Mouse (Mus musculus) liver, embryonic 14.5 days (tissue): ENCODE results near the gene Vps51. TPM values are rescaled to one million over a fixed set of nuclear protein-coding genes. Genes with fewer than 3 reads are reported as not detected.
A peak's percentile ranks its signal among the peaks of the same experiment; 100 is the strongest.

Source experiments
- ATAC-seq: fragments of 200-750 bp; cut with Nextera tagmentation; 2 replicates; pipeline ENCODE4 v1.8.0; 2017; ENCODE audit warnings: moderate number of reproducible peaks, mild to moderate bottlenecking, moderate library complexity; ENCODE audit not compliant: insufficient read depth
- DNase-seq, 3 experiments: peaks; one replicate each; pipeline ENCODE4 v3.0.0-alpha.2; 2012 to 2013; ENCODE audit warnings: low read depth in 3 of 3, low spot score in 3 of 3
- H3K27ac ChIP-seq: fragments of 300-500 bp; sonication (generic); 2 replicates; pipeline ENCODE4 v1.5.1; 2014; ENCODE audit warnings: moderate library complexity, mild to moderate bottlenecking, control low read depth, inconsistent platforms
- H3K27me3 ChIP-seq: fragments of 300-500 bp; sonication (generic); 2 replicates; pipeline ENCODE4 v1.6.1; 2014; ENCODE audit warnings: mild to moderate bottlenecking, low read length, moderate library complexity; ENCODE audit not compliant: control insufficient read depth, insufficient read depth
- H3K36me3 ChIP-seq: fragments of 300-500 bp; sonication (generic); replicated peaks from 2 replicates; pipeline ENCODE4 v1.6.1; 2014; ENCODE audit warnings: low read depth; ENCODE audit not compliant: control insufficient read depth, insufficient read depth
- H3K4me1 ChIP-seq, 2 experiments: fragments of 200-500 bp in 1 of 2; fragments of 300-500 bp in 1 of 2; sonication (generic) in 1 of 2; replicated peaks; 2 replicates each; pipeline ENCODE4 v1.6.1; 2012 to 2014; ENCODE audit warnings: antibody characterized with exemption in 1 of 2, inconsistent platforms in 1 of 2, low read length in 1 of 2; ENCODE audit not compliant: control insufficient read depth in 2 of 2, insufficient read depth in 2 of 2
- H3K4me2 ChIP-seq: fragments of 300-500 bp; sonication (generic); 2 replicates; pipeline ENCODE4 v1.6.1; 2014; ENCODE audit warnings: low read depth, mild to moderate bottlenecking, control low read depth, moderate library complexity
- H3K4me3 ChIP-seq, 2 experiments: fragments of 200-500 bp in 1 of 2; fragments of 300-500 bp in 1 of 2; sonication (generic) in 1 of 2; 2 replicates each; pipeline ENCODE4 v1.5.1; 2012 to 2014; ENCODE audit warnings: low read depth in 2 of 2, low read length in 2 of 2, mild to moderate bottlenecking in 2 of 2, control low read depth in 1 of 2, inconsistent platforms in 1 of 2, moderate library complexity in 1 of 2; ENCODE audit not compliant: insufficient read depth in 1 of 2
- H3K9ac ChIP-seq: fragments of 300-500 bp; sonication (generic); replicated peaks from 2 replicates; pipeline ENCODE4 v1.6.1; 2014; ENCODE audit warnings: mild to moderate bottlenecking, control low read depth, moderate library complexity
- H3K9me3 ChIP-seq: fragments of 300-500 bp; sonication (generic); 2 replicates; pipeline ENCODE4 v1.6.1; 2016; ENCODE audit warnings: low read length, mixed read lengths; ENCODE audit not compliant: control insufficient read depth
- CTCF ChIP-seq: IDR thresholded peaks from 2 replicates; pipeline ENCODE4 v1.5.1; 2016; ENCODE audit warnings: antibody characterized with exemption, low read depth, control low read depth
- EP300 ChIP-seq: IDR thresholded peaks from 2 replicates; pipeline ENCODE4 v1.6.1; 2016; ENCODE audit warnings: antibody characterized with exemption, low read depth
- WGBS: fragments of 180-500 bp; shearing (Covaris S2); extraction: QIAGEN DNeasy Blood & Tissue Kit; methylation state at CpG from one replicate; pipeline ENCODE4 v1.1.7; 2014; ENCODE audit not compliant: insufficient replicate concordance; 5-methylcytosine and 5-hydroxymethylcytosine counted together
- polyA plus RNA-seq, 2 experiments: library from polyadenylated mRNA; depleted of rRNA in 1 of 2; stranded (reverse) in 1 of 2; unstranded in 1 of 2; fragments of >200 nt; fragmentation: Nextera tagmentation in 1 of 2; extraction: Ambion mirVana in 1 of 2; gene quantifications; 2 replicates each; pipeline versions ENCODE4 v1.2.1 to v1.2.3; 2012 to 2014

Vps51 gene
- polyA plus RNA-seq (2012; rRNA removed) = 20.7 and 21.9 TPM in 2 replicates
- polyA plus RNA-seq (2014; fragmentation: Nextera tagmentation; extraction: Ambion mirVana) = 19.9 and 23.3 TPM in 2 replicates

- Histone ChIP-seq H3K4me3 (peak within 1 kb of the TSS; percentile 73 to 75), H3K4me2 (peak within 1 kb of the TSS; percentile 79), H3K36me3 (no peaks in the 10 kb centered on the region; the same call in none of the 2 replicates), H3K27ac (peak within 1 kb of the TSS; percentile 10), H3K9ac (peak within 1 kb of the TSS; percentile 55), H3K4me1 (peaks cover 0 to 8% of the 10 kb centered on the region in 2 experiments; a peak in 3 of 4 replicates), H3K9me3 (no peaks in the 10 kb centered on the region), H3K27me3 (no peaks in the 10 kb centered on the region)
- WGBS = under 1% methylated on average over 33 of the region's 33 CpGs
- peak; percentile 81 to 85 (median 85) for DNase-seq
- peak; percentile 85 for ATAC-seq
- no peak; the same call in 1 of the 2 replicates for TF ChIP-seq EP300
Measured at GRCm38 (mm10) chr19:6076564-6077393, at the start of gene Vps51. TSS of gene Vps51 (minus strand) at chr19:6077231.

- Histone ChIP-seq H3K4me1 (peaks cover 25 to 37% of the 10 kb centered on the region in 2 experiments), H3K27ac (peak overlapping the region; percentile 75), H3K36me3 (no peaks in the 10 kb centered on the region; the same call in 1 of the 2 replicates), H3K9me3 (no peaks in the 10 kb centered on the region), H3K4me2 (peak overlapping the region; percentile 69), H3K4me3 (peak overlapping the region; percentile 29 to 66; a peak in 3 of 4 replicates), H3K27me3 (no peaks in the 10 kb centered on the region), H3K9ac (peak overlapping the region; percentile 85)
- ATAC-seq (no peak), DNase-seq (peak; percentile 55 to 69 (median 58))
- TF ChIP-seq CTCF (peak; percentile 83), EP300 (no peak)
- WGBS = 16% methylated on average over 4 of the region's 4 CpGs
Measured at GRCm38 (mm10) chr19:6126289-6126688, 49.3 kb upstream of the Vps51 start.

GRCm38 (mm10) chr19:6124898-6125297 is 47.9 kb upstream of the Vps51 start:
- H3K36me3 ChIP-seq = no peaks in the 10 kb centered on the region; the same call in 1 of the 2 replicates
- 66% methylated on average over 2 of the region's 2 CpGs for WGBS
- DNase-seq (no peak), ATAC-seq (no peak)
- H3K4me2 ChIP-seq = no peak overlapping the region
- peaks cover 11 to 24% of the 10 kb centered on the region in 2 experiments for H3K4me1 ChIP-seq
- no peak overlapping the region; the same call in 1 of the 2 replicates for H3K9ac ChIP-seq
- H3K9me3 ChIP-seq = no peaks in the 10 kb centered on the region
- H3K27ac ChIP-seq = no peak overlapping the region
- no peak overlapping the region for H3K4me3 ChIP-seq
- no peaks in the 10 kb centered on the region for H3K27me3 ChIP-seq
- no peak for TF ChIP-seq EP300
- TF ChIP-seq CTCF = no peak

- H3K4me1 ChIP-seq = peaks cover 3 to 15% of the 10 kb centered on the region in 2 experiments
- no peak overlapping the region for H3K4me3 ChIP-seq
- no peak overlapping the region for H3K4me2 ChIP-seq
- ATAC-seq (no peak), DNase-seq (no peak)
- H3K27ac ChIP-seq = no peak overlapping the region
- TF ChIP-seq CTCF (no peak), EP300 (no peak)
- H3K27me3 ChIP-seq = no peaks in the 10 kb centered on the region
- H3K9me3 ChIP-seq = no peaks in the 10 kb centered on the region
- WGBS = 84% methylated on average over 8 of the region's 8 CpGs
- no peak overlapping the region for H3K9ac ChIP-seq
- H3K36me3 ChIP-seq = peaks cover 9% of the 10 kb centered on the region
Measured at GRCm38 (mm10) chr19:6123330-6123729, 46.3 kb upstream of the Vps51 start.

GRCm38 (mm10) chr19:6121761-6122160 is 44.7 kb upstream of the Vps51 start:
- peaks cover 7 to 14% of the 10 kb centered on the region in 2 experiments for H3K4me1 ChIP-seq
- H3K4me2 ChIP-seq = no peak overlapping the region; the same call in 1 of the 2 replicates
- no peaks in the 10 kb centered on the region for H3K27me3 ChIP-seq
- H3K9me3 ChIP-seq = no peaks in the 10 kb centered on the region
- H3K9ac ChIP-seq = no peak overlapping the region
- H3K36me3 ChIP-seq = peaks cover 9% of the 10 kb centered on the region
- no peak for ATAC-seq
- no peak for DNase-seq
- H3K27ac ChIP-seq = no peak overlapping the region
- TF ChIP-seq CTCF (no peak), EP300 (no peak)
- whole genome bisulfite sequencing = 67% methylated on average over 19 of the region's 19 CpGs
- H3K4me3 ChIP-seq = peak overlapping the region in 1 of 2 experiments; percentile 3; a peak in 1 of 4 replicates
